Mouse (Mus musculus): ENCODE measurements around the gene Gm4201. TPM values are rescaled to one million over a fixed set of nuclear protein-coding genes. Genes with fewer than 3 reads are reported as not detected.
"Not testable (repeated sequence)": the region's sequence is repeated elsewhere in the genome, so short reads cannot be mapped to it uniquely, and the experiment has no call there.

The Gm4201 gene
- not detected in 2 replicates for polyA plus RNA-seq (2015; fragmentation: Nextera tagmentation; extraction: Ambion mirVana)

DNA sequence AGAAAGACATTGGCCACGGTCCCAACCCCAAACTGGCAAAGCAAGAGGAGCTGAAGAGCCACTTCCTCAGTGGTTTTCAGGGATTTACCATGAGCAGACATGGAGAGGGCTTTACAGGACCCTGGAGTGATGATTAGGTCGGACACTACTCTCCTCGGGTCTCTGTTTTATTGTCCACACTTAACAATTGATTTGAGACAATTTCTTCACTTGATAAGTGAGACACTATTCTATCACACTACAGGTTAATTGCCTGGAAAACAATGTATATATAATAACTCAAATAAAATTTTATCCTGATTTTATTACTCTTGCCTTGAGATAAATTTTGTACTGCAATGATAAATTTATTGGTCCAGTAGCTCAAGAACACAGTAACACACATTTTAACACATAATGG is at the start of gene Gm4201:
Gm4201 (minus strand) TSS at position 101 of the 400 bp plus-strand sequence.
- not testable (repeated sequence) for H3K27me3 ChIP-seq; H3K36me3 ChIP-seq; ATAC-seq (ENCODE audit: low FRiP score, low read depth); H3K9me3 ChIP-seq; H3K4me1 ChIP-seq (replicated peaks); H3K27ac ChIP-seq (replicated peaks); H3K4me3 ChIP-seq; H3K4me2 ChIP-seq; H3K9ac ChIP-seq
- no CpG with 5 or more reads among the region's 3 CpGs for WGBS

DNA sequence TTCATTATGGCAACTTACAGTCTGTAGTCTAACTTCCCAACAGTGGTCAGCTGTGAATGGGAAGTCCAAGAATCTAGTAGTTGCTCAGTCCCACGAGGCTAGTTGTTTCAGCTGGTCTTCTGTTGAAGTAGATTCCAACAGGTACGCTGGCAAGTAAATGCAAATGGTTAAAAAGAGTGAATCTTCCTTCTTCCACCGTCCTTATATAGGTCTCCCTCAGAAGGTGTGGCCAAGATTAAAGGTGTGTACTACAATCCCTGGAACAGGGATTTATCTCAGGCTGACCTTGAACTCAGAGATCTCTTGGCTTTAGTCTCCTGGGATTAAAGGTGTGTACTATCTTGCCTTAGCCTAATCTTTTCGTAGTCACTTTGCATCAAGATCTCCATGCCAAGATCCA is 22.9 kb upstream of the Gm4201 start, which contains the start of gene Gm4565:
Gm4565 (minus strand) TSS at position 101 of the 400 bp plus-strand sequence.
- H3K9me3 ChIP-seq; H3K36me3 ChIP-seq; H3K4me2 ChIP-seq; H3K27ac ChIP-seq (replicated peaks); ATAC-seq (ENCODE audit: low FRiP score, low read depth); H3K4me1 ChIP-seq (replicated peaks); H3K9ac ChIP-seq; H3K4me3 ChIP-seq; H3K27me3 ChIP-seq: not testable (repeated sequence)
- WGBS: 71% methylated on average over 2 of the region's 4 CpGs

DNA sequence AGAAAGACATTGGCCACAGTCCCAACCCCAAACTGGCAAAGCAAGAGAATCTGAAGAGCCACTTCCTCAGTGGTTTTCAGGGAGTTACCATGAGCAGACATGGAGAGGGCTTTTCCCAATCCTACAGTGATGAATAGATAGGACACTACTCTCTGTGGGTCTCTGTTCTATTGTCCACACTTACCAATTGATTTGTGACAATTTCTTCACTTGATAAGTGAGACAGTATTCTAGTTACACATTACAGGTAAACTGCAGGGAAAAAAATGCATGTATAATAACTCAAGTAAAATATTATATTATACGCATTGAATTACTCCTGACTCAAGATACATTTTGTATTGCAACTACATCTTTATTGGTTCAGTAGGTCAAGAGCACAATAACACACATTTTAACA is 30.4 kb downstream of the Gm4201 start, which contains the start of gene Gm8677:
Gm8677 (minus strand) TSS at position 101 of the 400 bp plus-strand sequence.
- H3K36me3 ChIP-seq; H3K27ac ChIP-seq (replicated peaks); H3K4me1 ChIP-seq (replicated peaks); H3K4me3 ChIP-seq; H3K27me3 ChIP-seq; H3K9ac ChIP-seq; H3K4me2 ChIP-seq; ATAC-seq (ENCODE audit: low FRiP score, low read depth); H3K9me3 ChIP-seq: not testable (repeated sequence)
- no CpG with 5 or more reads among the region's 1 CpGs for WGBS

DNA sequence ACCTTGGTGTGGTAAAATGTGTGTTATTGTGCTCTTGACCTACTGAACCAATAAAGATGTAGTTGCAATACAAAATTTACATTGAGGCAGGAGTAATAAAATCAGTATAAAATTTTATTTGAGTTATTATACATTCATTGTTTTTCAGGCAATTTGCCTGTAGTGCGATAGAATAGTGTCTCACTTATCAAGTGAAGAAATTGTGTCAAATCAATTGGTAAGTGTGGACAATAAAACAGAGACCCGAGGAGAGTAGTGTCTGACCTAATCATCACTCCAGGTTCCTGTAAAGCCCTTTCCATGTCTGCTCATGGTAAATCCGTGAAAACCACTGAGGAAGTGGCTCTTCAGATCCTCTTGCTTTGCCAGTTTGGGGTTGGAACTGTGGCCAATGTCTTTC is 42.5 kb downstream of the Gm4201 start, which contains the start of gene Vmn1r152:
Vmn1r152 (plus strand) TSS at position 301 of the 400 bp plus-strand sequence.
- H3K4me2 ChIP-seq; ATAC-seq (ENCODE audit: low FRiP score, low read depth); H3K9ac ChIP-seq; H3K4me3 ChIP-seq; H3K27me3 ChIP-seq; H3K9me3 ChIP-seq; H3K4me1 ChIP-seq (replicated peaks); H3K27ac ChIP-seq (replicated peaks); H3K36me3 ChIP-seq: not testable (repeated sequence)
- WGBS: no CpG with 5 or more reads among the region's 3 CpGs

Other genes starting within 250 kb of the Gm4201 start
- not detected in 2 replicates for gene Gm4187, start 235.6 kb downstream of the Gm4201 start, polyA plus RNA-seq (2015; fragmentation: Nextera tagmentation; extraction: Ambion mirVana)
- gene Gm8660, start 194.3 kb downstream of the Gm4201 start, polyA plus RNA-seq (2015; fragmentation: Nextera tagmentation; extraction: Ambion mirVana): not detected in 2 replicates
- gene Vmn1r148, start 151.8 kb downstream of the Gm4201 start, polyA plus RNA-seq (2015; fragmentation: Nextera tagmentation; extraction: Ambion mirVana): not detected in 2 replicates
- gene Vmn1r149, start 127.1 kb downstream of the Gm4201 start, polyA plus RNA-seq (2015; fragmentation: Nextera tagmentation; extraction: Ambion mirVana): not detected in 2 replicates
- gene Gm10665, start 101.3 kb downstream of the Gm4201 start, polyA plus RNA-seq (2015; fragmentation: Nextera tagmentation; extraction: Ambion mirVana): not detected in 2 replicates
- not detected in 2 replicates for gene Vmn1r151, start 65.7 kb downstream of the Gm4201 start, polyA plus RNA-seq (2015; fragmentation: Nextera tagmentation; extraction: Ambion mirVana)
- not detected in 2 replicates for gene Vmn1r152, start 42.4 kb downstream of the Gm4201 start, polyA plus RNA-seq (2015; fragmentation: Nextera tagmentation; extraction: Ambion mirVana)
- not detected in 2 replicates for gene Gm8677, start 30.5 kb downstream of the Gm4201 start, polyA plus RNA-seq (2015; fragmentation: Nextera tagmentation; extraction: Ambion mirVana)
- gene Gm4565, start 22.8 kb upstream of the Gm4201 start, polyA plus RNA-seq (2015; fragmentation: Nextera tagmentation; extraction: Ambion mirVana): not detected in 2 replicates
- not detected in 2 replicates for gene Vmn1r155, start 92.7 kb upstream of the Gm4201 start, polyA plus RNA-seq (2015; fragmentation: Nextera tagmentation; extraction: Ambion mirVana)
- gene Gm8693, start 127.0 kb upstream of the Gm4201 start, polyA plus RNA-seq (2015; fragmentation: Nextera tagmentation; extraction: Ambion mirVana): not detected in 2 replicates
- not detected in 2 replicates for gene Gm4567, start 154.4 kb upstream of the Gm4201 start, polyA plus RNA-seq (2015; fragmentation: Nextera tagmentation; extraction: Ambion mirVana)
- gene Vmn1r157, start 196.4 kb upstream of the Gm4201 start, polyA plus RNA-seq (2015; fragmentation: Nextera tagmentation; extraction: Ambion mirVana): not detected in 2 replicates
- gene Vmn1r158, start 225.4 kb upstream of the Gm4201 start, polyA plus RNA-seq (2015; fragmentation: Nextera tagmentation; extraction: Ambion mirVana): not detected in 2 replicates